Mouse (Mus musculus): ENCODE results near the gene Olfr543. TPM values are rescaled to one million over a fixed set of nuclear protein-coding genes. Genes with fewer than 3 reads are reported as not detected.
A peak's percentile ranks its signal among the peaks of the same experiment; 100 is the strongest.
"Not testable (repeated sequence)": the region's sequence is repeated elsewhere in the genome, so short reads cannot be mapped to it uniquely, and the experiment has no call there.

Olfr543 gene
- not detected for total RNA-seq (2022)

DNA sequence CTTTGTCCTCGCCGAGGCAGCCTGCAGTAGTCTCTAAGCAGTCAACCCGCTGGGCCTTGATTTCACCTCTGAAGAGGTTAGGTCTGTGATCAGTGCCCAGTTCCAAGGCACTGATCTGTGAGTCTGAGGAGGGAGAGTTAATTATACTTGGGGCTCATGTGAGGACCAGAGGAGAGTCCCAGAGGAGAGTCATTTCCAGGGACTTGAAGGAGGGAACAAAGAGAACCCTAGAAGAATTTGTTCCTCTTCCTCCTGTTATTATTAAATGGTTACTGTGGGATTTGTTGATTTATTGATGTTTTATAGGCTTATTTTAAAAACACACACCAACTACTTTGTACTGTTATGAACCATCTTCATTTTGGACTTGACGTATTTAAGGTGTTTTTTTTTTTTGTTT is at the start of gene Olfr543:
Gene Olfr543, minus strand, starts transcription at position 101 of the 400 bp plus-strand sequence.
- DNase-seq (ENCODE audit: low spot score in 2 of 2): no peak

DNA sequence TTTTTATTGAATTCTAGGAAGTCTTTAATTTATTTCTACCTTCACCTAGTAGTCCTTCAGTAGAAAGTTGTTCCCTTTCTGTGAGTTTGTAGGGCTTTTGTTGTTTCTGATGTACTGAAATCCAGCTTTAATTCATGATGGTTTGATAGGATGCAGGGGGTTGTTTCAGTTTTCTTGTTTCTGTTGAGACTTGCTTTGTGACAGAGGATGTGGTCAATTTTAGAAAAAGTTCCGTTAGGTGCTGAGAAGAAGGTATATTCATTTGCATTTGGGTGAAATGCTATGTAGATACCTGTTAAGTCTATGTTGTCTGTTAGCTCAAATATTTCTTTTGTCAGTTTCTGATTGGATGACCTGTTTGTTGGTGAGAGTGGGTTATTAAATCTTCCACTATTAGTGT is 47.6 kb upstream of the Olfr543 start:
- no peak for DNase-seq (ENCODE audit: low spot score in 2 of 2)

DNA sequence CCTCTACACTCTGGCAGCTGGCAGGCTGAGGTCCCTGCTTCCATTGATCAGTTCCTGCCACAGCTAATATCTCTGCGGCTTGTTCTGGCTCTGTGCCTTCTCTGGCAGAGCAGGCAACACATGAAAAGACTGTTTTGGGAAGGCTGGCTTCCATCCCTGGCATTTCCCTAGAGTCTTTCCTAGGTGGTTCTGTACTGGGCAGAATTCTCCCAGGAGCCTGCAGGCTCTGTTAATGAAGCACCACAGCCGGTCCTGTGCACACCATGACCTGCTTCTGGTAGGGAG is 35.5 kb upstream of the Olfr543 start:
- DNase-seq (ENCODE audit: low spot score in 2 of 2): no peak

DNA sequence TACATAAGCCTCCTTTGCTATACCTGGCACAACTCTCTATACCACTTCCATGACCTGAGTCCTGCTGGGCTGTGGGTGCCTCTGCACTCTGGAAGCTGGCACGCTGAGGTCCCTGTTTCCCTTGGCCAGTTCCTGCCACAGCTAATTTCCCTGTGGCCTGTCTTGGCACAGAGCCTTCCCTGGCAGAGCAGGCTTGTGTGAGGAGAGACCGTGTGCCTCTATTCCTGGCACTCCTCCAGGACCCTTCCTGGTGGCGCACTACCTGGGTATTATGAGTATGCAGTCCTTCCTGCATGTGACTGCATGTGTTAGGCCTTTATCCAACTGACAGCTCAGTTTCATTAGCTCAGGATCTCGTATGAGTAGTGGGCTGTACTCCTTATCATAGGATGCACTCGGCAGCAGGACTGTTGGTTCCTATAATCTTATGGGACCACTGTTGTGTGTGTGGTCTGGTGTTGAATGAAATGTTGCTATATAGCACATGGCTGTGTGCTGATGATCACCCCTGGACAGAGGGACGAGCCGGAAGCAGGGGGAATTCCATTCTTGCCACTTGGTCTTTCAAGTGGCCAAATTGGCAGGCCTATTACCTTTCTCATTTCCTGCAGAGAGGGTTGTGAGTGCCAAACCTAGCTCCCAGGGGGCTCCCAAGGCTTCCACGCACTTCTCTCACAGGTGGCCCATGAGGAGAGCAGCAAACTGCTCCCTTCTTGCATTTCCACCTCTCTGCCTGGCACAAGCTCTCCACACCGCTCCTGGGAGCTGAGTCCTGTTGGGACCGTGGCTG is 35.0 kb upstream of the Olfr543 start:
- no peak for DNase-seq (ENCODE audit: low spot score in 2 of 2)

DNA sequence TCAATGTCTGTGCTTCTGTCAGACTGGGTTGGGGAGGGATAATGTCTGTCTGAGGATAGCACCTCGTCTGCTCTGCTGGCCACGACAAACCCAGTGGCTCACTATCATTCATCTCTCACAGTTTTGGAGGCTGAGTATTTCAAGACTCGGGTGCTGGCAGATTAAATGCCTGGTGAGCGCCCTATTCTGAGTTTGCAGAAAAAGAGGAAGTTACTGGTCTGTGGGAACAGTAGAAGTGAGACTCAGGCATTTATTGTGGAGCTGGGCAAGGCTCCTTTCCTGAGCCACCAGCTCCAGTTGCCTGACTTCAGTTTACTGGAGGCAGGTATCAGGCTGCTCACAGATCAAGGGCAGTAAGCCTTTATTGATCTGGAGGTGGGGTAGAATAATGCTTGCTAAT is 32.7 kb upstream of the Olfr543 start:
- DNase-seq (ENCODE audit: low spot score in 2 of 2): no peak

DNA sequence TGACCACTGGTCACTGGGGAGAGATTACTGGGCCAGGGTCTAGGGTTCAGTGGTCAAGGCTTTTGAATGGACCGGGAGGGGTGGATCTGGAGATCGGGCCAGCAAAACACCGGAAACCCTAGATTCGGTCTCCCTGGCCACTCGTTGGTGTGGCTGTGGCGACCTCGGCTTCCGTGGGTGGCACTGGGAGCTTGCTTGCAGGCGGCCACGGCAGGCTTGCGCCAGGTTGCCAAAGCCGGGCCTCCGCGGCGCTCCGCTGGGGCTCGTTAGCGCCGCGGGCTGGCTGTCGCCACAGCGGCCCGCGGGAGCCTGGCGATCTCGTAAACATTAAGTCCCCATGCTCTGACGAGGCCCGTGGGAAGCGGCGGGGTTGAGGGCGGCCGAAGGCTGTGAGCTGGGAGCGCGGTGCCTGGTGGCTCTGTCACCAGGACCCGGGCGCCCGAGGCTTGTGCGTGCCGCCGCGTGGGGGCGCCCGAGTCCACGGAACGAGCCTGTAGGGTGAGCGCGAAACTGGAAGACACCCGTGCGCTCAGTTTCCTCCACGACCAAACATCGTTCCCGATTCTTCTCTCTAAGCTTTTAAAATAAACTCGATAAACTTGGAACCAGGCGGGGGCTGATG is 31.4 kb upstream of the Olfr543 start:
- DNase-seq (ENCODE audit: low spot score in 2 of 2): peak; percentile 63 to 65

DNA sequence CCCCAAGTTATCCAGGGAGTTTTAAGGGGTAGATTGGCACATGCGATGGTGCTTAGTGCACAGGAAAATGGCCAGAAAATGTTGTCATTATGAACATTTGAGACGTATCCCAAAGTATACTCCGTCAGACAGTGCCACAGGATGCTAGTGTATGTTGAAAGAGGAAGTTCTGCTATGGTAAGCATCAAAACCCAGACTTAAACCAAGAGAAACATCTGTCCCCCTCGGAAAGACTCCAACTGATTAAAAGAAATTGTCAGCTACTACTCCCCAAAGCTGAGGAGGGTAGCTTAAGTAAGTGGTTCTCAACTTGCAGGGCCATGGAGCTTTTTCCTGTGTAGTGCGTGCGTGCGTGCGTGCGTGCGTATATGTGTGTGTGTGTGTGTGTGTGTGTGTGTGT is 30.4 kb upstream of the Olfr543 start:
- DNase-seq (ENCODE audit: low spot score in 2 of 2): no peak

DNA sequence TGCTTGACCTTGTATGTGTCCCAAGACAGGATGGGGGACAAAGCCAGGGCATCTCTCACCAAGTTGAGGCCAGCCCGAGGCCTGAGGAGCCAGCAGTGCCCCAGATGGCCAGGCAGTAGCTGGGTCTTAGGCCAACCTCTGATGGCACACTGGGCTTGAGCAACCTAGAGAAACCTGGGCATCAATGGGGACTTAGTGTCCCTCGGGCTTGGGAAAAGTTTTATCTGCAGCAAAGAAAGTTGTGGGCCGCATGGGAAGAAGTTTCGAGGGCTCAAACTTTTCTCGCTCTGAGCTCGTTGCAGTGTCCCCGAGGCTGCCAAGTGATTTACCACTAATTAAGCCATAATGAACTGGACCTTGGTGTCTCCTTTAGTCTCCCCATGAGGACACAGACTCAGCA is 28.2 kb upstream of the Olfr543 start:
- DNase-seq (ENCODE audit: low spot score in 2 of 2): no peak

DNA sequence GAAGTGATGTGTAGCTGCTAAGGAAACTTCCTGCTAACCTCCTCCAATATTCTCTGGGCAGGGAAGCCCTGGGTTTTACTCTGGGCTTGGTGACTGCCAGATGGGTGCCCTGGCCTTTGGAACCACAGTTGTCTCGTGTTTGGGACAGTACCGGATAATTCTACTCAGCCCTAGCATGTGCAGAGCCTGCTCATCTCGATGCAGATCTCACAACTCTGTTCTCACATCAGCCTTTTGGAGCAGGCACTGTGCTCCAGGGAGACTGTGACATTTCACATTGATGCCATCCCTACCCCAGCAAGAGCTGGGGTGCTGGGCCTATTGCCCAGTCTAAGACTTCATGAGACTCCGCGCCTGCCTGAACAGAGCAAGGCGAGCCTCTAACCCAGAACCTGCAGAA is 27.2 kb upstream of the Olfr543 start:
- no peak for DNase-seq (ENCODE audit: low spot score in 2 of 2)

DNA sequence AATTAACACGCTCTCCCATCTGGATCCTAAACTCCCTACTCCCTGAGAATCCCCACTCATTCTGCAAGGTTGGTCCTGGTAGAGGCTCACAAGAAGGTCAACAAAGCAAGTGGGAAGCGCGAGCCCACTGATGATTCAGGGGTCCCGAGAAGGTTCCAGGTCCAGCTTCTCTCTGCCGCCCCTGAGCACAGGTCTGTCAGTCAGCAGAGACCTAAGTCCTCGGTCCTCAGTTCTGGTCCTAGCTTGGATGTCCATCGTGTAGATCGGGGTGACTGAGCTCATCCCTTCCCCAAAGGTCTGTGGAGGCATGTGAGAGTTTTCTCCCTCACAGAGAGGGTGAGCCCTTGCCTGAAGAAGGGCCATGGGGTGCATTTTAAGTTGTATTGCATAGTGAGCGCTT is 26.6 kb upstream of the Olfr543 start:
- no peak for DNase-seq (ENCODE audit: low spot score in 2 of 2)

DNA sequence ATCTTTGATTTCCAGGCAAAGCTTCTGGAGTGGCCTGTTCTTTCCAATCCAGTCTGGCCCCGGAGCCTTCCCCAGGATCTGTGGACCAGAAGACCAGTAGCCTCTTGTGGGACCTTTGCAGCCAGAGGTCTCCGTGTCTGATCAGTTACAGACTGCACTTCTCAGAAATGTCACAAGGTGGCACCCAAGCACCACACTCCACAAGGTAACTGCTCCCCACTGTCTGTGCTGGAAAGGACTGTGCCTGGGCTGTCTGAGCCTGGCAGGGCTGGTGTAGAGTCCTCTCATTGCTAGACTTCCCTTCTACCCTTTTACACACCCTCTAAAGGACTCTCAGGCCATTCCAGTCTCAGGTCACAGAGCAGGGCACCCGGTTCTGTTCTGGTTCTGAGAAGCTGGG is 25.4 kb upstream of the Olfr543 start:
- DNase-seq (ENCODE audit: low spot score in 2 of 2): peak; percentile 47 to 49

DNA sequence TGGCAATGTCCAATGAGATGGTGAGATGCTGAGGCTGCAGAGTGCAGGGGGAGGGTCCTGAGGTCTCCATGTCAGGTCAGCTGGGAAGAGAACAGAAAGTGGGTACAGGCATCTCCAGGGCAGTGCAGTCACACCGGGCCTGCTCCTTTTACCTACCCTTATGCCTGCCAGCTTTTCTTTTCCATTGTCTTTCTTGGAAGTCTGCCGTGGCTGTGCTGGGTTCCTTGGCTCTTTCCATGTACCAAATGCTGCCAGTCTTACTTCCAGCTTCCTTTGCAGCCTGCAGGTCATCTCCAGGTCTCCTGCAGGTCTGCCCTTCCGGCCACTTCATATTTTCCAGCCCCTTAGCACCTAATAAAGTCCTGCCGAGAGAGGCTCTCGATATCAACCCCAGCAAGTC is 20.5 kb upstream of the Olfr543 start:
- DNase-seq (ENCODE audit: low spot score in 2 of 2): no peak

DNA sequence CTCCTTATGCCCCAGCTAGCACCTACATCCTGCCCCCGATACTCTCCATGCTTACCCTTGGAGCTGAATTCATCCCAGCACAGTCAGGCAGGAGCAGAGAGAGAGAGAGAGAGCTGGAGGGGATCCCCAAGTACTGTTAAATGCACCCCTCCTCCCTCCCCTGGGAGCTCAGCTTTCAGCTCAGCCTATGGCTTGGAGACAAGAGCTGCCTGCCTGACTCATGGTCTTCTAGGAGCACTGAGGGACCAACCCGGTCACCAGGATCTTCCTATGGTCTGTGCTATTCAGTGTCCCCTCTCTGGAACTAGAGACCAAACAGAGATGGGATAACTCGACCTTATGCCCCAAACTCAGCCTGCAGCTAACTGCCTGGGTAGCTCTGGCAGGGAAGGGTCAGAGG is 18.0 kb upstream of the Olfr543 start, which contains the start of gene Olfr545:
Gene Olfr545, minus strand, starts transcription at position 101 of the 400 bp plus-strand sequence.
- DNase-seq (ENCODE audit: low spot score in 2 of 2): no peak

DNA sequence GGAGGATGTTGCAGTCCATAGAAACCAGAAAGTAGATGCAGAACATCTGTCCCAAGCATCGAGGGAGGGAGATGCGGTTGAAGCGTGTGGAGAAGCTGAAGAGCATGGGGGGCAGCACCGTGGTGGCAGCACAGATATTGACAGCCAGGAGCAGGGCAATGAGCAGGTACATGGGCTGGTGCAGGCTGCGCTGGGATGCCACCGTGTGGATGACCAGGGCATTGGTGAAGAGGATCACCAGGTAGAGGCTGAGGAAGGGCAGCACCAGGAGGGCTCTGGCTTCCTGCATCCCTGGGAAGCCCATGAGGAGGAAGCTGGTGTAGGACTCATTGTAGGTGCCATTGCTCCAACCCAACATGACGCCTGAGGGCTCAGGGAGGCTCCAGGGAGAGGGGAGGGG is 12.9 kb upstream of the Olfr543 start:
- not testable (repeated sequence) for DNase-seq (ENCODE audit: low spot score in 2 of 2)

DNA sequence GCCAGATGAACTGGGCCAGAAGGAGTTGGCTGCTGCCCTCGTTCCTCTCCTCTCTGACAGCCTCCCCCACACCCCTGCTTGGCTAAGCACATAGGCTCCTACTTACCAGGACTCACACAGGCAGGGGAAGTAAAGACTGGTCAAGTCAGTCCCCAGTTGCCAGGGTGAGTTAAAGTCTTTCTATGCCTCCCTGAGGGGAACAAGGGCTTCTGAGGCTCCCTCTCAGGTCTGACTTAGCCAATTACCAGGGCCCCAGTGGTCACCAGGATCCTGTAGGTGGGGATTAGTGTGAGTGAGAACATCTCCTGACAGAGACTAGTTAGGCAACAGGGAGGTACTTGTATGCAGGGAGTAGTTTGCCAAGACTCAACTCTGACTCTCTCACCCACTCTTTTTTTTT is 6.7 kb upstream of the Olfr543 start, which contains the start of gene Olfr544:
Gene Olfr544, minus strand, starts transcription at position 153 of the 400 bp plus-strand sequence.
- no peak for DNase-seq (ENCODE audit: low spot score in 2 of 2)

DNA sequence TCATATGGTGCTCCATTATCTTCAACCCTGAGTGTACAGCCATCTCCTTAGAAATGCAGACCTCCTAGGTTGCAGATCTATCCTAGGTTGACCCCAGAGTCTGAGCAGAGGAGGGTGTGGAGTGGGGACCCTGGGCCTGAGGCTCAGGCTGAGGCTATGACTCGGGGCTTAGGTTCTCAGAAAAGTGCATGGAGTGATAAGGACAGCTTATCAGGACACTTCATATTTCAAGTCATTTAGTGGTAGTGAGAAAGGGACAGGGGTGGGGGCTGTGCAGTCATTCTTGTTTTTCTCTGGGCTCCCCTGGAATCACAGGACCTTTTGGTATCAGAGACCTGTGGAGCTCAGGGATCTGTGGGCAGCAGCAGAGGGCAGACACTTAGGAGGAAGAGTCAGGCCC is 4.6 kb upstream of the Olfr543 start:
- no peak for DNase-seq (ENCODE audit: low spot score in 2 of 2)

DNA sequence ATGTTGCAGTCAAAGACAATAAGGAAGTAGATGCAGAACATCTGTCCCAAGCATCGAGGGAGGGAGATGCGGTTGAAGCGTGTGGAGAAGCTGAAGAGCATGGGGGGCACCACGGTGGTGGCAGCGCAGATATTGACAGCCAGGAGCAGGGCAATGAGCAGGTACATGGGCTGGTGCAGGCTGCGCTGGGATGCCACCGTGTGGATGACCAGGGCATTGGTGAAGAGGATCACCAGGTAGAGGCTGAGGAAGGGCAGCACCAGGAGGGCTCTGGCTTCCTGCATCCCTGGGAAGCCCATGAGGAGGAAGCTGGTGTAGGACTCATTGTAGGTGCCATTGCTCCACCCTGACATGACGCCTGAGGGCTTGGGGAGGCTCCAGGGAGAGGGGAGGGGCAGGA is 3.3 kb upstream of the Olfr543 start:
- DNase-seq (ENCODE audit: low spot score in 2 of 2): not testable (repeated sequence)

DNA sequence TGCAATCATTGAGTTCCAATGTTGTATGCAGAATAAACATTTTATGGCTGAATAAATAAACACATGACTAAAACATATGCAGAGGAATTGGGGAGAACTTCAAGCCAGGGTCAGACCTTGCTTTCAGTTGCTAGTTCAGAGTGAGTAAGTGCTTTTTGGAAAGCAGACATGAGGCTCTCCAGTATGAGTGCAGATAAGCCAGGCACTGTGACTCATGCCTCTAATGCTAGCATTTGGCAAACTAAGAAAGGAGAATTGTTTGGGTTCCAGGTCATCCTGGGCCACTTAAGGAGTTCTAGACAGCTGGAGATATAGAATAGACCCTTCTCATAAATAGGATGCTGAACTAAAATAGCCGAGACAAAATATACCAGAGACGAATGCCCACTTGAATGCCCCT is 2.2 kb upstream of the Olfr543 start:
- no peak for DNase-seq (ENCODE audit: low spot score in 2 of 2)

DNA sequence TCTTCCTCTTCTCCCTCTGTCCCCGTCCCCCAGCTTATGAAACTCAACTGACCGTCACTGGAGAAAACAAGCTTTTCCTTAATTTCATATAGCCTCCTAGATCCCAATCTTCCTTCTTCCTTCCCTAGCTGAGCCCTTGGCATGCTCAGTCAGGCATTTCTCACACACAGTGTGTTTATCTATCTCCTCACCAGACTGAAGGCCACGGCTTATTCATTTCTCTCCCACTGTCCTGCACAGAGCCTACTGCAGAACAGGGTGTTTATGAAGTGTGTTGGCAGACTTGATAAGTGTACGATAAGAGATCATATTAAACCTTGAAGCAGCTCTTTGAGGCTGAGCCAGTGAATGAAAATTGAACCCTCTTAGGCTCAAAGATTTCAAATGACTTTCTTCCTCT is 658 bp downstream of the Olfr543 start:
- DNase-seq (ENCODE audit: low spot score in 2 of 2): no peak

DNA sequence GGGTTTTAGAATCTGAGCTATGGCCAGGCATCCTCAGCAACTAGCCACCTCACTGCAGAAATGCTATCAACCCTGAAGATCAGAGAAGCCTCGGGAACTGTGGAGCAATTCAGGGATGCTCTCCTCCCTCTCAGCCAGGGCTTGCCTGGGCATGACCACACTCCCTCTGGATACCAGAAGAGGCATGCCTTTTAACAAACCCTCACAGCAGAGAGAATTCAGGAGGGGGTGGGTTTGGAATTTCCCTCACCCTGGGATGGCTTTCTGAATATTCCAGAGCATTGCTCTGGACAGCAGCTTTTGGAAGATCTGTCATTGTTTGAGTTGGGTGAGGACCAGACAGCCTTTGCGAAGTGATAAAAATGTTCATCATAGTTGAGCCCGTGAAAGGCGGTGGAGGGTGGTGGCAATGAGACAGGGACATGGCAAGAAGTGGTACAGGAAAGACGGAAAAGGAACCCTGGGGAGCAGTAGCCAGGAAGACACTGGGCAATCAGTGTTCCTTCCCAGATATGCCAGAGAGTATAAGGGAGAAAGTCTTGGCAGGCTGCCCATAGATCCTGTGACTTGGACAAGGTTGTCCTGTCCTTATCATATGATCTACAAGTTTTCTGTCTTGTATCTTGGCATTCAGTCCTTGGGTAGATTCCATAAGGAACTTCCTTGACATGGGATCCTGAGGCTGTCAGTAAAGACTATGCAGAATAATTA is 2.0 kb downstream of the Olfr543 start:
- DNase-seq (ENCODE audit: low spot score in 2 of 2): no peak

DNA sequence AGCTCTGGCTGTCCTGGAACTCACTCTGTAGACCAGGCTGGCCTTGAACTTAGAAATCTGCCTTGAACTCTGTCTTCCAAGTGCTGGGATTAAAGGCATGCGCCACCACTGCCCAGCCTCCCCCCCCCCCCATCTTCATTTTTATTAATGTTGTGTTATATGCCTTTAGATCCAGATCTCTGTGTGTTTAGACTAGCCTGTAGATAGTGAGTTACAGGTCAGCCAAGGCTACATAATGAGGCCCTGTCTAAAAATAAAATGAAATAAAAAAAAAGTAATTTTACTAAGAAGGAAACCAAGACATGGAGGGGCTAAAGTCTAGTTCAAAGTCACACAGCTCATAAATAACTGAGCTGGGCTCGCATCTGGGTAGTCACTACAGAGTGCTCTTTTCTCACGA is 2.6 kb downstream of the Olfr543 start:
- no peak for DNase-seq (ENCODE audit: low spot score in 2 of 2)

DNA sequence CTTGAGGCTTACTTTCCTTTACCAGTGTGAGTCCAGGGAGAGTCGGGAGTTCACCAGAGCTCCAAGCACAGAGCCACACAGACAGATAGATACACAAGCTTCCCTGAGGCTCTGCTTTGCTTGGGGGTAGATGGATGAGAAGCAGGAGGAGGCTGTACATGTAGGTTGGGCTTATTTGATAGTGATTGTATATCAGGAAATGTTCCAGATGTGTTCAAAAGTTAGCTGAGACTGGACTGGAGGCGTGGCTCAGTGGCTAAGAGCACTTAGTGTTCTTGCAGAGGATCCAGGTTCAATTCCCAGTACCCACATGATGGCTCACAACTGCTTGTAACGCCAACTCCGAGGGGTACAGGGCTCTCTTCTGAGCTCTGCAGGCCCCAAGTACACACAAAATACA is 3.1 kb downstream of the Olfr543 start:
- DNase-seq (ENCODE audit: low spot score in 2 of 2): no peak

DNA sequence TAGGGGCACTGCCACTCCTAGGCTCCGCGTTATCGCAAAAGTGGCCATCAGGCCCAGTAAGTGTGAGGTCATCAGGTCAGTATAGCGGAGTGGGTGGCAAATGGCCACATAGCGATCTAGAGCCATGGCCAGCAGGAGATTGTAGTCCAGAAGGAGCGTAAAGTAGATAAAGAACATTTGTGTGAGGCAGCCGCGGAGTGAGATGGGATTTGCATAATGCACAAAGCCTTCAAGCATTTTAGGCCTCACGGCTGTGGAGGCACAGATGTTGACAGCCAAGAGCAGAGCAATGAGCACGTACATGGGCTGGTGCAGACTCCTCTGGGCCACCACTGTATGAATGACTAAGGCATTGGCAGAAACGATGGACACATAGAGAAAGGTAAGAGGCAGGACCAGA is 4.1 kb downstream of the Olfr543 start:
- no peak for DNase-seq (ENCODE audit: low spot score in 2 of 2)

All from gastrocnemius, adult 8-10 months (tissue).